Mouse (Mus musculus) lung, embryonic 14.5 days (tissue): Measurements from ENCODE around the gene Gpx4. TPM values are rescaled to one million over a fixed set of nuclear protein-coding genes. Genes with fewer than 3 reads are reported as not detected.

Experiments
- ATAC-seq: fragments of 200-750 bp; cut with Nextera tagmentation; 2 replicates; pipeline ENCODE4 v1.8.0; 2017; ENCODE audit warnings: mild to moderate bottlenecking, moderate TSS enrichment, moderate library complexity; ENCODE audit not compliant: insufficient read depth
- DNase-seq: peaks from one replicate; pipeline ENCODE4 v3.0.0-alpha.2; 2015
- H3K27ac ChIP-seq: fragments of 300-500 bp; sonication (generic); 2 replicates; pipeline ENCODE4 v1.5.1; 2014; ENCODE audit warnings: low read depth, mild to moderate bottlenecking, moderate library complexity
- H3K27me3 ChIP-seq: fragments of 300-500 bp; sonication (generic); 2 replicates; pipeline ENCODE4 v1.6.1; 2014; ENCODE audit warnings: low read length, control low read depth; ENCODE audit not compliant: insufficient read depth
- H3K36me3 ChIP-seq: fragments of 300-500 bp; sonication (generic); 2 replicates; pipeline ENCODE4 v1.6.1; 2014; ENCODE audit warnings: control low read depth; ENCODE audit not compliant: insufficient read depth
- H3K4me1 ChIP-seq: fragments of 300-500 bp; sonication (generic); 2 replicates; pipeline ENCODE4 v1.6.1; 2014; ENCODE audit warnings: antibody characterized with exemption, control low read depth; ENCODE audit not compliant: insufficient read depth
- H3K4me2 ChIP-seq: fragments of 300-500 bp; sonication (generic); 2 replicates; pipeline ENCODE4 v1.6.1; 2014; ENCODE audit warnings: mild to moderate bottlenecking
- H3K4me3 ChIP-seq: fragments of 300-500 bp; sonication (generic); 2 replicates; pipeline ENCODE4 v1.5.1; 2014; ENCODE audit warnings: low read depth, low read length
- H3K9ac ChIP-seq: fragments of 300-500 bp; sonication (generic); 2 replicates; pipeline ENCODE4 v1.6.1; 2014
- H3K9me3 ChIP-seq: fragments of 300-500 bp; sonication (generic); 2 replicates; pipeline ENCODE4 v1.6.1; 2016; ENCODE audit warnings: low read depth, low read length, control low read depth
- CTCF ChIP-seq: IDR thresholded peaks from 2 replicates; pipeline ENCODE4 v1.5.1; 2016; ENCODE audit warnings: antibody characterized with exemption, low read depth
- WGBS: fragments of 180-500 bp; shearing (Covaris S2); extraction: QIAGEN DNeasy Blood & Tissue Kit; methylation state at CpG from one replicate; pipeline ENCODE4 v1.1.7; 2014; 5-methylcytosine and 5-hydroxymethylcytosine counted together
- polyA plus RNA-seq: library from polyadenylated mRNA; unstranded; fragments of >200 nt; fragmentation: Nextera tagmentation; extraction: Ambion mirVana; gene quantifications from 2 replicates; pipeline ENCODE4 v1.2.1, GENCODE M21; 2014

The Gpx4 gene
- polyA plus RNA-seq, 1 experiment from 2014 or later = 471 TPM

- WGBS = 14% methylated on average over 1 of the region's 1 CpGs
- no peaks in the 10 kb centered on the region for H3K9me3 ChIP-seq
- no peak for ATAC-seq
- no peak for TF ChIP-seq CTCF
- no peak overlapping the region for H3K9ac ChIP-seq
- H3K4me1 ChIP-seq = peaks cover 12% of the 10 kb centered on the region
- DNase-seq = no peak
- H3K4me3 ChIP-seq = no peak overlapping the region
- H3K36me3 ChIP-seq = peaks cover 26% of the 10 kb centered on the region
- no peaks in the 10 kb centered on the region for H3K27me3 ChIP-seq
- no peak overlapping the region for H3K27ac ChIP-seq
- no peak overlapping the region for H3K4me2 ChIP-seq
Measured at GRCm38 (mm10) chr10:80075924-80076323, 29.0 kb downstream of the Gpx4 start.

GRCm38 (mm10) chr10:80076386-80076785 is 29.4 kb downstream of the Gpx4 start:
- WGBS = 89% methylated on average over 4 of the region's 4 CpGs
- peaks cover 9% of the 10 kb centered on the region for H3K4me1 ChIP-seq
- H3K4me3 ChIP-seq = no peak overlapping the region
- no peak for TF ChIP-seq CTCF
- no peak overlapping the region for H3K27ac ChIP-seq
- no peak overlapping the region for H3K9ac ChIP-seq
- H3K9me3 ChIP-seq = no peaks in the 10 kb centered on the region
- peaks cover 30% of the 10 kb centered on the region for H3K36me3 ChIP-seq
- DNase-seq (no peak), ATAC-seq (no peak)
- no peaks in the 10 kb centered on the region for H3K27me3 ChIP-seq
- no peak overlapping the region for H3K4me2 ChIP-seq

- no peak overlapping the region for H3K4me3 ChIP-seq
- peaks cover 39% of the 10 kb centered on the region for H3K36me3 ChIP-seq
- H3K27me3 ChIP-seq = no peaks in the 10 kb centered on the region
- DNase-seq (no peak), ATAC-seq (no peak)
- no peak for TF ChIP-seq CTCF
- H3K27ac ChIP-seq = no peak overlapping the region
- H3K4me2 ChIP-seq = no peak overlapping the region
- 84% methylated on average over 5 of the region's 5 CpGs for WGBS
- no peaks in the 10 kb centered on the region for H3K9me3 ChIP-seq
- no peaks in the 10 kb centered on the region for H3K4me1 ChIP-seq
- no peak overlapping the region for H3K9ac ChIP-seq
Measured at GRCm38 (mm10) chr10:80077312-80077711, 30.3 kb downstream of the Gpx4 start.

GRCm38 (mm10) chr10:80078366-80078765 is 31.4 kb downstream of the Gpx4 start:
- WGBS = 100% methylated on average over 1 of the region's 1 CpGs
- Histone ChIP-seq H3K27ac (no peak overlapping the region), H3K4me2 (no peak overlapping the region), H3K36me3 (peaks cover 47% of the 10 kb centered on the region), H3K4me1 (no peaks in the 10 kb centered on the region), H3K4me3 (no peak overlapping the region), H3K27me3 (no peaks in the 10 kb centered on the region), H3K9me3 (no peaks in the 10 kb centered on the region), H3K9ac (no peak overlapping the region)
- no peak for ATAC-seq
- no peak for DNase-seq
- no peak for TF ChIP-seq CTCF

GRCm38 (mm10) chr10:80080396-80081070 is 33.6 kb downstream of the Gpx4 start:
- Histone ChIP-seq H3K4me3 (no peak overlapping the region), H3K4me1 (peaks cover 7% of the 10 kb centered on the region), H3K9me3 (no peaks in the 10 kb centered on the region), H3K36me3 (peaks cover 62% of the 10 kb centered on the region), H3K4me2 (no peak overlapping the region), H3K9ac (no peak overlapping the region), H3K27ac (no peak overlapping the region), H3K27me3 (no peaks in the 10 kb centered on the region)
- WGBS = 75% methylated on average over 16 of the region's 16 CpGs
- ATAC-seq (no peak), DNase-seq (no peak)
- TF ChIP-seq CTCF = no peak

GRCm38 (mm10) chr10:80081075-80081474 is 34.1 kb downstream of the Gpx4 start:
- Histone ChIP-seq H3K4me3 (no peak overlapping the region), H3K4me2 (no peak overlapping the region), H3K27me3 (no peaks in the 10 kb centered on the region), H3K36me3 (peaks cover 62% of the 10 kb centered on the region), H3K9ac (no peak overlapping the region), H3K9me3 (no peaks in the 10 kb centered on the region), H3K27ac (no peak overlapping the region), H3K4me1 (peaks cover 7% of the 10 kb centered on the region)
- DNase-seq (no peak), ATAC-seq (no peak)
- TF ChIP-seq CTCF = no peak
- 70% methylated on average over 3 of the region's 3 CpGs for WGBS

- Histone ChIP-seq H3K27ac (peak overlapping the region; percentile 63; the same call in 1 of the 2 replicates), H3K9ac (peak overlapping the region; percentile 6; the same call in 1 of the 2 replicates), H3K4me2 (peak overlapping the region; percentile 18; the same call in 1 of the 2 replicates), H3K27me3 (no peaks in the 10 kb centered on the region), H3K4me3 (no peak overlapping the region), H3K36me3 (peaks cover 48% of the 10 kb centered on the region), H3K9me3 (no peaks in the 10 kb centered on the region), H3K4me1 (peaks cover 7% of the 10 kb centered on the region)
- no peak for TF ChIP-seq CTCF
- 28% methylated on average over 9 of the region's 9 CpGs for WGBS
- ATAC-seq (peak; percentile 88), DNase-seq (peak; percentile 94)
Measured at GRCm38 (mm10) chr10:80084817-80085487, 38.0 kb downstream of the Gpx4 start.
